Mouse (Mus musculus) left cerebral cortex, postnatal 4 days (tissue): Measurements from ENCODE around the gene Skint2. TPM values are rescaled to one million over a fixed set of nuclear protein-coding genes. Genes with fewer than 3 reads are reported as not detected.

ENCODE experiments used
- DNase-seq: peaks from one replicate; pipeline ENCODE4 v3.0.0-alpha.2; 2022
- intact Hi-C: fragments of 180-260 bp; cut with DNase I; formaldehyde crosslinking; loops from one replicate; pipeline ENCODE4 v1.15.1; 2025
- total RNA-seq, 2 experiments: library from RNA; stranded (reverse); gene quantifications; 2 replicates each; pipeline ENCODE4 v1.2.3; 2021

Skint2 gene
- total RNA-seq, result not detected

- intact Hi-C loops, result no loop called here
- no peak for DNase-seq
Observed at GRCm38 (mm10) chr4:112556894-112557293, at the start of gene Skint2. Gene Skint2, plus strand, starts transcription at chr4:112557194.

Other genes with a start within 250 kb of the Skint2 start
- not detected for gene Skint9, start 123.2 kb upstream of the Skint2 start, total RNA-seq
- not detected for gene Skint10, start 217.7 kb downstream of the Skint2 start, total RNA-seq